Mouse (Mus musculus) testis, adult 2 months (tissue): ENCODE data around the gene Evl.

Experiments
- CTCF ChIP-seq: fragments of 200-500 bp; IDR thresholded peaks from 2 replicates; pipeline ENCODE4 v1.5.1; 2012; ENCODE audit warnings: low read depth, mild to moderate bottlenecking, inconsistent platforms, low read length, moderate library complexity; ENCODE audit not compliant: control insufficient read depth, insufficient read depth, insufficient replicate concordance
- POLR2A ChIP-seq: fragments of 200-500 bp; IDR thresholded peaks from 2 replicates; pipeline ENCODE4 v1.6.1; 2012; ENCODE audit warnings: low read depth, mild to moderate bottlenecking, inconsistent platforms, low read length, moderate library complexity; ENCODE audit not compliant: control insufficient read depth

DNA sequence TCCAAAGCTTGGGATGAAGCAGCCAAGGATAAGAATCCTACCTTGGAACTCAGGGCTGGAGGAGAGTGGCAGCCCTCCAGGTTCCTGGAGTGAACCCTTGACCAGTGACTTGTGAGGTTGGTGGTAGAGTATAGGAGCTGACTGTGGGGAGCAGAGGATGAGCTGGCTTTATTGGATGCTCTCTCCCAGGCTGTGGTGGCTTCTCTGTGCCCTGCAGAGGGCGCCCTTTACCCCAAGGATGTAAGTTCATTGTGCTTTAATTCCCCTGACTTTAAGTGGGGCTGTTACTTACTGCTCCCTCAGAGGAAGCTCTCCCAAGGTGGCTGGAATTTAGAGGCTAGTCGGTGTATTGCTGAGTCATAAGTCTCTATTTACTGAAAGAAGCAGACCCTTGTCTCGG, 58.6 kb downstream of the Evl start:
- TF ChIP-seq CTCF (peak; percentile 55; the same call in 1 of the 2 replicates), POLR2A (no peak)
